Mouse (Mus musculus) neural tube, embryonic 13.5 days (tissue): ENCODE results near the gene B020004J07Rik. TPM values are rescaled to one million over a fixed set of nuclear protein-coding genes. Genes with fewer than 3 reads are reported as not detected.
"Not testable (repeated sequence)": the region's sequence is repeated elsewhere in the genome, so short reads cannot be mapped to it uniquely, and the experiment has no call there.

Source experiments
- ATAC-seq: fragments of 200-750 bp; cut with Nextera tagmentation; 2 replicates; pipeline ENCODE4 v1.8.0; 2017; ENCODE audit warnings: low read depth, mild to moderate bottlenecking, moderate TSS enrichment, moderate library complexity
- H3K27ac ChIP-seq: fragments of 300-500 bp; sonication (generic); replicated peaks from 2 replicates; pipeline ENCODE4 v1.5.1; 2015; ENCODE audit warnings: moderate library complexity, mild to moderate bottlenecking, inconsistent platforms
- H3K27me3 ChIP-seq: fragments of 300-500 bp; sonication (generic); 2 replicates; pipeline ENCODE4 v1.6.1; 2015; ENCODE audit warnings: mild to moderate bottlenecking, inconsistent platforms
- H3K36me3 ChIP-seq: fragments of 300-500 bp; sonication (generic); 2 replicates; pipeline ENCODE4 v1.6.1; 2015; ENCODE audit warnings: mild to moderate bottlenecking, inconsistent platforms
- H3K4me1 ChIP-seq: fragments of 300-500 bp; sonication (generic); replicated peaks from 2 replicates; pipeline ENCODE4 v1.6.1; 2015; ENCODE audit warnings: inconsistent platforms
- H3K4me2 ChIP-seq: fragments of 300-500 bp; sonication (generic); 2 replicates; pipeline ENCODE4 v1.6.1; 2015; ENCODE audit warnings: inconsistent platforms, mild to moderate bottlenecking, moderate library complexity
- H3K4me3 ChIP-seq: fragments of 300-500 bp; sonication (generic); 2 replicates; pipeline ENCODE4 v1.5.1; 2015; ENCODE audit warnings: mild to moderate bottlenecking, inconsistent platforms
- H3K9ac ChIP-seq: fragments of 300-500 bp; sonication (generic); 2 replicates; pipeline ENCODE4 v1.6.1; 2015; ENCODE audit warnings: moderate library complexity, mild to moderate bottlenecking, inconsistent platforms
- H3K9me3 ChIP-seq: fragments of 300-500 bp; sonication (generic); 2 replicates; pipeline ENCODE4 v1.6.1; 2016; ENCODE audit warnings: inconsistent platforms
- WGBS: fragments of 180-500 bp; shearing (Covaris S2); methylation state at CpG from one replicate; pipeline ENCODE4 v1.1.7; 2015; 5-methylcytosine and 5-hydroxymethylcytosine counted together
- polyA plus RNA-seq: library from polyadenylated mRNA; unstranded; fragments of >200 nt; fragmentation: Nextera tagmentation; extraction: Ambion mirVana; gene quantifications from 2 replicates; pipeline ENCODE4 v1.2.1, GENCODE M21; 2015

B020004J07Rik gene
- polyA plus RNA-seq, result not detected in 2 replicates

DNA sequence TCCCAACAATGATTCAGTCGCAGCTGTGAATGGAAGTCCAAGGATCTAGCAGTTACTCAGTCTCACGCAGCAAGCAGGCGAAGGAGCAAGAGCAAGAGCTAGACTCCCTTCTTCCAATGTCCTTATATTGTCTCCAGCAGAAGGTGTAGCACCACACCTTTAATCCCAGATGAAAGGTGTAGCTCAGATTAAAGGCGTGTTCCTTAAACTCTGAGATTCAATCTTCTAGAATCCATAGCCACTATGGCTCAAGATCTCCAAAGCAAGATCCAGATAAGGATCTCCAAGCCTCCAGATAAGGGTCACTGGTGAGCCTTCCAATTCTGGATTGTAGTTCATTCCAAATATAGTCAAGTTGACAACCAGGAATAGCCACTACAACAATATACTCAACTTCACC lies at the start of gene B020004J07Rik:
B020004J07Rik (minus strand) TSS at position 101 of the 400 bp plus-strand sequence.
- not testable (repeated sequence) for H3K4me2 ChIP-seq, H3K27me3 ChIP-seq, H3K4me1 ChIP-seq, ATAC-seq, H3K9me3 ChIP-seq, H3K36me3 ChIP-seq, H3K9ac ChIP-seq, H3K4me3 ChIP-seq, H3K27ac ChIP-seq
- 94% methylated on average over 4 of the region's 4 CpGs for WGBS

DNA sequence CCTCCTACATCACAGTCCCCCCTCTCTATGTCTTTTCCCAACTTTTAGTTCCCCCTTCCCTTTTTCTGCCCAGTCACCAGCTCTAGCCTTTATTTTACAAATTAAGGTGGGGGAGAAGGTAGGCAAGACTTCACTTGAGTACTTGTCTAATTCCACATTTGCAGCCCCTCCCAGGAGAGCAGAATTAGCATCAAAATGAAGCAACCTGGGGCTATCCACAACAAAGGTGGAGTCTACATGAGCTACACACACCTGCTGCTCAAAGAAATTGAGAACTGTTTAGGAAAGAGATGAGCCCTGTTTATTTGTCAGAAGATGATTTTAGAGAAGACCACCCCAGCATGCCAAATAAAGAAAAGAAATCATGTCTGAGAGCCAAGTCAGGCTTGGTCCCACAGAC lies 45.6 kb upstream of the B020004J07Rik start:
- Histone ChIP-seq H3K9me3 (no peaks in the 10 kb centered on the region), H3K27ac (no peak overlapping the region), H3K27me3 (no peaks in the 10 kb centered on the region), H3K36me3 (no peaks in the 10 kb centered on the region), H3K4me3 (no peak overlapping the region), H3K4me1 (no peaks in the 10 kb centered on the region), H3K4me2 (no peak overlapping the region), H3K9ac (no peak overlapping the region)
- ATAC-seq, result no peak

GRCm38 (mm10) chr4:101883641-101884040 lies 39.8 kb upstream of the B020004J07Rik start:
- WGBS, result 46% methylated on average over 3 of the region's 3 CpGs
- ATAC-seq, result no peak

GRCm38 (mm10) chr4:101875687-101876086 lies 31.9 kb upstream of the B020004J07Rik start:
- not testable (repeated sequence) for H3K4me1 ChIP-seq, H3K27ac ChIP-seq, H3K9me3 ChIP-seq, ATAC-seq, H3K36me3 ChIP-seq, H3K27me3 ChIP-seq, H3K4me2 ChIP-seq, H3K9ac ChIP-seq, H3K4me3 ChIP-seq
- WGBS, result 93% methylated on average over 15 of the region's 15 CpGs

More at GRCm38 (mm10) chr4:101883641-101884040, 39.8 kb upstream of the B020004J07Rik start:
- no peaks in the 10 kb centered on the region for H3K27me3 ChIP-seq
- no peak overlapping the region for H3K27ac ChIP-seq
- no peak overlapping the region for H3K4me2 ChIP-seq
- H3K9ac ChIP-seq, result no peak overlapping the region
- H3K4me3 ChIP-seq, result no peak overlapping the region
- no peaks in the 10 kb centered on the region for H3K9me3 ChIP-seq
- no peaks in the 10 kb centered on the region for H3K4me1 ChIP-seq
- H3K36me3 ChIP-seq, result no peaks in the 10 kb centered on the region

- not testable (repeated sequence) for H3K9me3 ChIP-seq, H3K4me2 ChIP-seq, H3K36me3 ChIP-seq, H3K27me3 ChIP-seq, H3K27ac ChIP-seq, H3K4me3 ChIP-seq, H3K4me1 ChIP-seq, ATAC-seq, H3K9ac ChIP-seq
- WGBS, result 65% methylated on average over 2 of the region's 2 CpGs
Measured at GRCm38 (mm10) chr4:101872031-101872430, 28.2 kb upstream of the B020004J07Rik start.

DNA sequence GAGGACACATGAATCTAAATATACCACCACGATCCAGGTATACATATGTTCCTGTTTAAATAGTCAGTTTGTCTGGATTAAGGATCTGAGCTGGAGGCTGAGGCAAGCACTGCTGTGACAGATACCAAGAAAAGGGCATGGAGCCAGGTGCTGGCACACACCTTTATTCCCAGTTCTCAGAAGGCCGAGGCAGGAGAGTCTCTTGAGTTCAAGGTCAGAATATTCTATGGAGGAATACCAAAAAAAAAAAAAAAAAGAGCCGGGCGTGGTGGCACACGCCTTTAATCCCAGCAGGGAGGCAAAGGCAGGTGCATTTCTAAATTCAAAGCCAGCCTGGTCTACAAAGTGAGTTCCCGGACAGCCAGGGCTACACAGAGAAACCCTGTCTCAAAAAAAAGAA lies 18.5 kb upstream of the B020004J07Rik start:
- no peak for ATAC-seq
- no peaks in the 10 kb centered on the region for H3K4me1 ChIP-seq
- H3K27ac ChIP-seq, result no peak overlapping the region
- no peaks in the 10 kb centered on the region for H3K9me3 ChIP-seq
- H3K4me2 ChIP-seq, result no peak overlapping the region
- no peak overlapping the region for H3K4me3 ChIP-seq
- WGBS, result 92% methylated on average over 6 of the region's 6 CpGs
- H3K27me3 ChIP-seq, result no peaks in the 10 kb centered on the region
- no peaks in the 10 kb centered on the region for H3K36me3 ChIP-seq
- H3K9ac ChIP-seq, result no peak overlapping the region

- no peak for ATAC-seq
- WGBS, result 52% methylated on average over 6 of the region's 6 CpGs
- Histone ChIP-seq H3K4me1 (no peaks in the 10 kb centered on the region), H3K4me2 (no peak overlapping the region), H3K9me3 (no peaks in the 10 kb centered on the region), H3K27ac (no peak overlapping the region), H3K27me3 (no peaks in the 10 kb centered on the region), H3K36me3 (no peaks in the 10 kb centered on the region), H3K4me3 (no peak overlapping the region), H3K9ac (no peak overlapping the region)
Measured at GRCm38 (mm10) chr4:101860873-101861272, 17.1 kb upstream of the B020004J07Rik start.

- 73% methylated on average over 2 of the region's 2 CpGs for WGBS
- ATAC-seq, result no peak
- no peaks in the 10 kb centered on the region for H3K27me3 ChIP-seq
- H3K36me3 ChIP-seq, result no peaks in the 10 kb centered on the region
- no peak overlapping the region for H3K4me2 ChIP-seq
- no peak overlapping the region for H3K27ac ChIP-seq
- H3K9me3 ChIP-seq, result peaks cover 24% of the 10 kb centered on the region
- no peak overlapping the region for H3K9ac ChIP-seq
- no peak overlapping the region for H3K4me3 ChIP-seq
- H3K4me1 ChIP-seq, result no peaks in the 10 kb centered on the region
Measured at GRCm38 (mm10) chr4:101850908-101851307, 7.1 kb upstream of the B020004J07Rik start.

Other genes starting within 250 kb of the B020004J07Rik start
- gene Leprot, start 196.3 kb downstream of the B020004J07Rik start, polyA plus RNA-seq, result 77.0 and 83.5 TPM in 2 replicates
- 4.9 and 5.8 TPM in 2 replicates for gene Lepr, start 126.6 kb downstream of the B020004J07Rik start, polyA plus RNA-seq
- not detected in 2 replicates for gene C130073F10Rik, start 49.8 kb upstream of the B020004J07Rik start, polyA plus RNA-seq
- gene Gm12800, start 65.1 kb upstream of the B020004J07Rik start, polyA plus RNA-seq, result not detected in 2 replicates
- not detected in 2 replicates for gene Gm12794, start 96.4 kb upstream of the B020004J07Rik start, polyA plus RNA-seq
- gene Gm12790, start 137.0 kb upstream of the B020004J07Rik start, polyA plus RNA-seq, result not detected in 2 replicates
- gene Gm12789, start 142.6 kb upstream of the B020004J07Rik start, polyA plus RNA-seq, result not detected in 2 replicates
- gene Pde4b, start 243.5 kb upstream of the B020004J07Rik start, polyA plus RNA-seq, result 21.8 and 25.9 TPM in 2 replicates